Mouse (Mus musculus): ENCODE results near the gene Col5a1.

DNA sequence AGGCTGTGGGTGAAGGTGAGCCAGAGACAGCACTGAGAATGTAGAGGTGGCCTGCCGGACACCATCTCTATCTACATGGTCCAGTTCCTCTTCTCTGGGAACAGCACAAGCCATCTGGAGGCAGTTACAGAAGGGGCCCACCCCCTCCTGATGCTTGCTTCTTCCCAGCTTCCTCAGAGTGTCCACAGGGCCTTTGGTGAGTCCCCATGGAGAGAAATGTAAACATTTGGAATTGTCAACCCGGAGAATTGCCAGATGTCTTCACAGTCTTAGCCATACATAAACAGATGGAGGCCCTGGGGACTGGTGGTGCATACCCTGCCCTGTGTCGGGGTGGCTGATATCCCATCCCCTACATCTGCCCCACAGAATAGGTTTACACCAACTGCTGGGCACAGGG lies 68.7 kb downstream of the Col5a1 start:
- TF ChIP-seq CTCF (IDR thresholded peaks at IDR 0.05; ENCODE audit: insufficient read depth, low read depth, low read length) = no peak
- TF ChIP-seq POLR2A (IDR thresholded peaks at IDR 0.05; ENCODE audit: insufficient read depth, low read depth, low read length) = no peak

Data from olfactory bulb, adult 2 months (tissue).